In the genomic region with DNA sequence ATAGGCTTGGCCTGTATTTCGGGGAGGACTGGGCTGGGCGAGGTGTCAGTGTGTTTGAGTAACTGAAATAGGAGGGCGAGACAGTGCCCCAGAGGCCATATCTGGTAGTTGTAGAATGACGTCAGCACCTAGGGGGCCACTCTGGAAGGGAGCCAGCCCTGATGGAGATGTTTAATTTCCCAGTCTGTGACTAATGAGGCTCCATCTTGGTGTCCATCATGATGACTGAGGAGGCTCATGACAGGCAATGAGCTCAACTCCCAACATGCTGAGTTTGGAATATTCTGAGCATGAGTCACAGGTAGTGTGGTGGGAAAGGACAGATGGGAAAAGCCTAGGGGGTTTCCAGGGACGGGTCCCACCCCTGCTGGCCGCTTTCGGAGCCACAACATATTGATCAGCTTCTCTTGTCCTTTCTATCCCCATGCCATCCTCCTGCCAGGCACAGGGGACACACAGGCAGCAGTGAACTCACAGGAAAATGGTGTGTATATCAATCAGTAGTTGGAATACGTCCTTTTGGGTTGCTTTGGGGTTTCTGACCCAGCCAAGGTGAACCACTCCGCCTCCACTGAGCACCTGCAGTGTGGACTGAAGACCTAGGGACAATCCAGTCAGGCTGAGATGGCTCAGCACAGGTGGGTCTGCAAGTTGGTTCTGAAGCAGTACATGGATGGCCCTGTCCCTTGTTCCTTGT, we compare ENCODE assay signal across 25 mouse cellular contexts.
DNase-seq lines count a peak whose midpoint lies in the region; ATAC-seq and TF ChIP-seq lines count a peak whose summit lies in the region.
"Had no signal": no experiment of that assay in that cellular context is flagged by ENCODE, and none has a peak within 500 bp of the region (broad histone marks: within the 10 kb centered on the region; RNA-seq: fewer than 3 reads in every experiment).

No protein-coding gene starts in this region.

- TF ChIP-seq POLR2A in limb, embryonic 14.5 days (IDR thresholded peaks at IDR 0.05; ENCODE audit: borderline replicate concordance, extremely low read depth, insufficient read depth, insufficient read length) = no peak

- H3K27me3 ChIP-seq in limb, embryonic 14.5 days (ENCODE audit: control insufficient read depth, insufficient read depth, low read length) = no peaks in the 10 kb centered on the region
- H3K27me3 ChIP-seq in limb, embryonic 10.5 days (ENCODE audit: low read depth, poor library complexity, severe bottlenecking) = no peaks in the 10 kb centered on the region
- H3K27me3 ChIP-seq: embryonic facial prominence, embryonic 12.5 days; lung, embryonic 15.5 days; neural tube, embryonic 12.5 days had no signal

- whole genome bisulfite sequencing in limb, embryonic 14.5 days = 77% methylated on average over 9 of the region's 9 CpGs
- 84% methylated on average over 9 of the region's 9 CpGs for WGBS in limb, embryonic 10.5 days

- no peak overlapping the region for H3K27ac ChIP-seq in limb, embryonic 14.5 days (replicated peaks; ENCODE audit: low read depth, low read length)
- no peak overlapping the region for H3K27ac ChIP-seq in limb, embryonic 10.5 days
- H3K27ac ChIP-seq: embryonic facial prominence, embryonic 12.5 days; hindbrain, embryonic 14.5 days; lung, embryonic 15.5 days; midbrain, embryonic 12.5 days; neural tube, embryonic 12.5 days had no signal

- no peak overlapping the region for H3K4me2 ChIP-seq in limb, embryonic 14.5 days (replicated peaks; ENCODE audit: low read depth, low read length, severe bottlenecking)
- H3K4me2 ChIP-seq: embryonic facial prominence, embryonic 12.5 days; heart, embryonic 11.5 days; hindbrain, embryonic 14.5 days; liver, embryonic 11.5 days; lung, embryonic 15.5 days; midbrain, embryonic 12.5 days; neural tube, embryonic 12.5 days had no signal

- H3K4me1 ChIP-seq in limb, embryonic 14.5 days (ENCODE audit: control insufficient read depth, insufficient read depth, low read length) = no peaks in the 10 kb centered on the region
- H3K4me1 ChIP-seq in limb, embryonic 10.5 days = peaks cover 21% of the 10 kb centered on the region
- H3K4me1 ChIP-seq: embryonic facial prominence, embryonic 12.5 days; lung, embryonic 15.5 days had no signal

- no peak; the same call in 1 of the 2 replicates for ATAC-seq in cerebellum, adult (ENCODE audit: insufficient number of reproducible peaks, low FRiP score, low TSS enrichment)
- no peak for ATAC-seq in limb, embryonic 14.5 days (ENCODE audit: low FRiP score, low read depth)
- ATAC-seq: intestine, postnatal 0 days had no signal

- H3K4me3 ChIP-seq in limb, embryonic 14.5 days (replicated peaks; ENCODE audit: low read length) = no peak overlapping the region
- H3K4me3 ChIP-seq in limb, embryonic 10.5 days = no peak overlapping the region
- H3K4me3 ChIP-seq: embryonic facial prominence, embryonic 12.5 days; lung, embryonic 15.5 days; midbrain, embryonic 12.5 days; myocyte; neural tube, embryonic 12.5 days had no signal

- H3K36me3 ChIP-seq in limb, embryonic 14.5 days (ENCODE audit: control insufficient read depth, insufficient read depth, low read length) = no peaks in the 10 kb centered on the region
- no peaks in the 10 kb centered on the region for H3K36me3 ChIP-seq in limb, embryonic 10.5 days
- H3K36me3 ChIP-seq: embryonic facial prominence, embryonic 12.5 days; lung, embryonic 15.5 days; midbrain, embryonic 12.5 days; neural tube, embryonic 12.5 days had no signal

- no peak overlapping the region for H3K9ac ChIP-seq in limb, embryonic 14.5 days (ENCODE audit: low read depth, low read length, severe bottlenecking)
- H3K9ac ChIP-seq: embryonic facial prominence, embryonic 12.5 days; hindbrain, embryonic 14.5 days; lung, embryonic 15.5 days; midbrain, embryonic 12.5 days; neural tube, embryonic 12.5 days had no signal

- DNase-seq in cerebellum, adult 11-12 months = peak; percentile 60
- DNase-seq in limb, embryonic 14.5 days (ENCODE audit: low spot score) = peak; percentile 20
- DNase-seq in limb, embryonic 10.5 days (ENCODE audit: low spot score) = no peak
- peak; percentile 42 for DNase-seq in Muller cell, postnatal 12 days (ENCODE audit: inconsistent ontology term)
- peak; percentile 62 to 66 for DNase-seq in cerebellum, postnatal 10 days
- DNase-seq in spleen, postnatal 4 days (ENCODE audit: low spot score in 2 of 2) = no peak
- DNase-seq in embryo, embryonic 9.5 days (ENCODE audit: extremely low spot score) = no peak
- DNase-seq: adrenal gland, adult 2 months; adrenal gland, postnatal 36 days; gastrocnemius, postnatal 14 days; heart, adult 11 months; kidney, adult 9 months; kidney, postnatal 10 days; thymus, adult 18-20 months; thymus, postnatal 25 days had no signal

- H3K9me3 ChIP-seq in limb, embryonic 14.5 days (ENCODE audit: control insufficient read depth, low read length) = no peaks in the 10 kb centered on the region
- no peaks in the 10 kb centered on the region for H3K9me3 ChIP-seq in limb, embryonic 10.5 days (replicated peaks)
- H3K9me3 ChIP-seq: embryonic facial prominence, embryonic 12.5 days; lung, embryonic 15.5 days; midbrain, embryonic 12.5 days; neural tube, embryonic 12.5 days had no signal

Comparison
In these comparisons a context has a peak if more than half of its experiments do, and no peak if none do; other contexts are left out.
1. DNase-seq: peak in cerebellum, adult 11-12 months (single experiment), limb, embryonic 14.5 days (single experiment), Muller cell, postnatal 12 days (single experiment) and cerebellum, postnatal 10 days (2 of 2); none in limb, embryonic 10.5 days (single experiment), spleen, postnatal 4 days (0 of 2) and embryo, embryonic 9.5 days (single experiment).